Comparison of ENCODE assay signal across 12 mouse cellular contexts in genomic region chr5:68048783-68049182, GRCm38 (mm10). TPM values are rescaled to one million over a fixed set of nuclear protein-coding genes. Genes with fewer than 3 reads are reported as not detected.
DNase-seq lines count a peak whose midpoint lies in the region; ATAC-seq and TF ChIP-seq lines count a peak whose summit lies in the region.
"Had no signal": no experiment of that assay in that cellular context is flagged by ENCODE, and none has a peak within 500 bp of the region (broad histone marks: within the 10 kb centered on the region; RNA-seq: fewer than 3 reads in every experiment).

No protein-coding gene starts in this region.

- H3K36me3 ChIP-seq in heart, embryonic 10.5 days, result no peaks in the 10 kb centered on the region
- H3K36me3 ChIP-seq in megakaryocyte, embryonic 14.5 days (replicated peaks; ENCODE audit: low read length), result no peaks in the 10 kb centered on the region
- no peaks in the 10 kb centered on the region for H3K36me3 ChIP-seq in midbrain, postnatal 0 days (ENCODE audit: insufficient read depth, low read length)
- H3K36me3 ChIP-seq: forebrain, embryonic 12.5 days had no signal

- ATAC-seq in midbrain, postnatal 0 days (ENCODE audit: low FRiP score), result no peak
- ATAC-seq: midbrain, embryonic 16.5 days had no signal

- DNase-seq in heart, adult 18-20 months, result peak; percentile 6 to 28
- no peak for DNase-seq in heart, embryonic 10.5 days (ENCODE audit: low spot score)
- DNase-seq in lung, postnatal 36 days, result peak; percentile 1
- DNase-seq in lung, postnatal 14 days, result no peak
- peak; percentile 72 to 78 for DNase-seq in cerebellum, postnatal 10 days
- DNase-seq in midbrain, postnatal 0 days (ENCODE audit: low spot score), result no peak
- DNase-seq in neural tube, embryonic 10.5 days (ENCODE audit: extremely low spot score, low spot score), result no peak

- no peak overlapping the region for H3K4me2 ChIP-seq in midbrain, postnatal 0 days (ENCODE audit: low read depth, low read length, poor library complexity, severe bottlenecking)
- H3K4me2 ChIP-seq: forebrain, embryonic 12.5 days had no signal

- 0 out of 2 replicates have a peak, but pooled peaks cover 4% of the 10 kb centered on the region for H3K4me1 ChIP-seq in heart, embryonic 10.5 days
- H3K4me1 ChIP-seq in megakaryocyte, embryonic 14.5 days, result peaks cover 56% of the 10 kb centered on the region
- no peaks in the 10 kb centered on the region for H3K4me1 ChIP-seq in midbrain, postnatal 0 days (ENCODE audit: insufficient read depth, low read length)

- no peaks in the 10 kb centered on the region for H3K27me3 ChIP-seq in heart, embryonic 10.5 days (ENCODE audit: insufficient read depth, poor library complexity, severe bottlenecking)
- no peaks in the 10 kb centered on the region for H3K27me3 ChIP-seq in megakaryocyte, embryonic 14.5 days (replicated peaks)
- no peaks in the 10 kb centered on the region for H3K27me3 ChIP-seq in midbrain, postnatal 0 days (ENCODE audit: insufficient read depth, low read length)
- H3K27me3 ChIP-seq: forebrain, embryonic 12.5 days had no signal

- no peak overlapping the region for H3K9ac ChIP-seq in midbrain, postnatal 0 days (replicated peaks; ENCODE audit: low read length, poor library complexity, severe bottlenecking)
- H3K9ac ChIP-seq: forebrain, embryonic 12.5 days had no signal

- H3K27ac ChIP-seq in heart, embryonic 10.5 days, result no peak overlapping the region
- no peak overlapping the region for H3K27ac ChIP-seq in midbrain, postnatal 0 days (ENCODE audit: low read depth, low read length)
- H3K27ac ChIP-seq: forebrain, embryonic 12.5 days had no signal

- 43% methylated on average over 4 of the region's 4 CpGs for WGBS in heart, embryonic 10.5 days
- 62% methylated on average over 4 of the region's 4 CpGs for WGBS in midbrain, postnatal 0 days

- TF ChIP-seq CTCF in midbrain, postnatal 0 days (IDR thresholded peaks at IDR 0.05), result no peak

- no peaks in the 10 kb centered on the region for H3K9me3 ChIP-seq in heart, embryonic 10.5 days
- H3K9me3 ChIP-seq in megakaryocyte, embryonic 14.5 days, result no peaks in the 10 kb centered on the region
- no peaks in the 10 kb centered on the region for H3K9me3 ChIP-seq in midbrain, postnatal 0 days (ENCODE audit: low read length)
- H3K9me3 ChIP-seq: forebrain, embryonic 12.5 days had no signal

- no peak overlapping the region for H3K4me3 ChIP-seq in heart, embryonic 10.5 days
- H3K4me3 ChIP-seq in megakaryocyte, embryonic 14.5 days (replicated peaks), result peak overlapping the region; percentile 82
- H3K4me3 ChIP-seq in midbrain, postnatal 0 days (ENCODE audit: low read depth, low read length), result no peak overlapping the region
- H3K4me3 ChIP-seq: forebrain, embryonic 12.5 days had no signal

RNA-seq across cellular contexts. Expression of gene Grxcr1, which starts 17.1 kb away (rescaled TPM):
- total RNA-seq in heart, adult 18-20 months (2021), result not detected
- not detected in 2 replicates for polyA plus RNA-seq in heart, embryonic 10.5 days (2016; fragmentation: Nextera tagmentation; extraction: Ambion mirVana)
- not detected in 2 replicates for polyA plus RNA-seq in megakaryocyte, embryonic 14.5 days (2012; ENCODE audit: insufficient read depth, low replicate concordance)
- not detected in 2 replicates for total RNA-seq in midbrain, postnatal 0 days (2014; rRNA removed)
- polyA plus RNA-seq in midbrain, postnatal 0 days (2015; fragmentation: Nextera tagmentation; extraction: Ambion mirVana), result not detected in 2 replicates
- polyA plus RNA-seq: forebrain, embryonic 12.5 days; limb, embryonic 14.5 days; midbrain, embryonic 16.5 days; testis, adult 2 months had no signal

Comparison
In these comparisons a context has a peak if more than half of its experiments do, and no peak if none do; other contexts are left out.
1. DNase-seq: peak in heart, adult 18-20 months (2 of 2), lung, postnatal 36 days (single experiment) and cerebellum, postnatal 10 days (2 of 2); none in heart, embryonic 10.5 days (single experiment), lung, postnatal 14 days (single experiment), midbrain, postnatal 0 days (single experiment) and neural tube, embryonic 10.5 days (single experiment).